Mouse (Mus musculus): Measurements from ENCODE around the gene Serpinb9e.
"Not testable (repeated sequence)": the region's sequence is repeated elsewhere in the genome, so short reads cannot be mapped to it uniquely, and the experiment has no call there.

- not testable (repeated sequence) for TF ChIP-seq CTCF (IDR thresholded peaks at IDR 0.05; ENCODE audit: low read depth); EP300 (optimal IDR thresholded peaks at IDR 0.05)
These were observed 59.2 kb downstream of the Serpinb9e start for GRCm38 (mm10) chr13:33308631-33309030.

Measured in stomach, postnatal 0 days (tissue).